Mouse (Mus musculus): ENCODE results near the gene Krt77. TPM values are rescaled to one million over a fixed set of nuclear protein-coding genes. Genes with fewer than 3 reads are reported as not detected.

The Krt77 gene
- total RNA-seq (2021) = not detected
- long read RNA-seq, experiment 1 = 0 reads
- long read RNA-seq, experiment 2 = 0 reads

DNA sequence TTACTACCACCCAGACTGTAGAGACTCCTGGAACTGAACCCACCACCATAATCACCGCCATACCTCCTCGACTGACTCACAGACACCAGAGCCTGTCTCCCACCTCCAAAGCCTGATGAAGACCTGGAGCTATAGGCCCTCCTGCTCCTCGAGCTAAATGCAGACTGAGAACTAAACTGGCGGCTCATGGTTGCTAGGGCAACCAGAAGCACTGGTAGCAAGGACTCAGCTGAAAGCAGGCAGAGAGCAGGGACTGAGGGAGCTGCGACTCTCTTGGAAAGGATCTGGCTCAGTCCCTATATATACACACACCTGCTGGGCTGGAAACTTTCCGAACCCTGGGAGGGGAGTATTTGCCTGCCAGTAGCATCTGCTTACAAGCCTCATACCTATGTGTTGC lies at the start of gene Krt77:
Gene Krt77 (minus strand): TSS at position 275 of the 400 bp plus-strand sequence.
- no peak for DNase-seq (ENCODE audit: low spot score in 2 of 2)

DNA sequence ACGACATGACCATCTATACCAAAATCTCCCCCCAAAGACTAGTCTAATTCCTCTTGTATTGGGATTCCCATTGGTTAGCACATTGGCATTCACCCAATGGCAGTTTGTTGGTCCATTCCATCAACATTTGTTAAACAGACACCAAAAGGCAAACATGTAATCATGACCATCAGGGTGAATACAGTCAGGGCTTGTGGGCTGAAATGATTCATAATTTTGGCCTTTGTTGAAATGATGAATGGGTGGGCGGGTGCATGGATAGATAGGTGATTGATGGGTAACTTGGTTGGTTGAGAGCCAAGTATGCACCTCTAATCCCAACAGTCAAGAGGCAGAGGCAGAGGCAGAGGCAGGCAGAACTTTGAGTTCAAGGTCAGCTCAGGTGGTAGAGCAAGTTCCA lies 46.6 kb upstream of the Krt77 start:
- DNase-seq (ENCODE audit: low spot score in 2 of 2) = no peak

DNA sequence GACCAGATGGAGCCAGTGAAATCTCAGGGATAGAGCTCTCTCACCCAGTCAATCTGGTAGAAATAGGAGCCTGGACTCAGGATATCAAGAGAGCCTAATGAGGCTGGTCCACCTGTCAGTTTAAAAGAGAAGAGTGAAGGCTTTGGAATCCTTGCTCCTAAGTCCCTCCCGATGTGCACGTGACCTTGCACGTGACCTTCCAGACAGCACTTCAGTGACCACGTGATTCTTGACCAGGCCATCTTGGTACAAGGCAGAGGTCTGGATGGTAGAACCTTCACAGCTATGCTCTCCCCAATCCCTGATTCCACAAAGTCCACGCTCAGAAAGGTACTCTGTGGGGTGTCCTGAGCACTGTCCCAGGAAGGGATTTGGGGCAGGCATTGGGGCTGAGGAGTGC lies 35.3 kb upstream of the Krt77 start:
- no peak for DNase-seq (ENCODE audit: low spot score in 2 of 2)

DNA sequence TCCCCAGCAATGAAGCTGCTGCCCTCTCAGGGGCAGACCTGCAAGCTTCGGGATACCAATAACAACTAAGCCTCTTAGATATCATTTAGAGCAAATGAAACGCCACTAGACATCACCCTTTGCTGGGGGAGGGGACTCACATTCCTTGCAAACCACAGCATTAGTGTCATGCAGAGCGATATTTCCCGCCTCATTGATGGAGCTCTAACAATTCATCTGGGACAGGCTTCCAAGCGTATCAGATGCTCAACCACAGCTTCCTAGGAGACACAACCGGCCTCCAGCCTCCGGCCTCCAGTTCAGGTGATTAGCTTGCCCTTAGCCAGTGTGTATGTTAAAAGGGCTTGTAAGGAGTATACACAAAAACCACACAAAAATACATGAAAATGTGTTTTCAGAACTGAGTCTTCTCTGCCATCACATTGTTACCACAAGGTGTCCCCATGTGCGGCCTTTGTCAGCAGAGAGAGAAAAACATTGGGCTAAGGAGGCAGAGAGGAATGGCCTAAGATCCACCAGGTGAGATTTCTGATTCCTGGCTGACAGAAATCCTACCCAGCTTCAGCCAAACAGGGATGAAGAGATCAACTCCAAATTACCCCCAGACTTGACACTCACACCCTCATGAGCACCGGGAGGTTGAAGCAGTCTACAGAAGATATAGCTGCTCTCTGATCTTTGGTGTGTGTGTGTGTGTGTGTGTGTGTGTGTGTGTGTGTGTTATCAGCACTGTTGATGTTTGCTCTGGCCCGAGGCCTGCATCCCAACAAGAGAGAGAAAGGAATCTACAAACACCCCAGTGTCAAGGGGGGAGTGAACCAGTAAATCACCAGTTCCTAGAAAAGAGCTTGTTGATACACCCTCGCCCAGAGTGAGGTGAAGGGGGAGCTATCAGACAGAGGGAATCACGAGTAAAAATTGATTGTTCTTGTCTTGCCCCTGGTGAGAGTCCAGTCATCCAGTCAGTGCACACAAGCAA lies 33.0 kb upstream of the Krt77 start:
- no peak for DNase-seq (ENCODE audit: low spot score in 2 of 2)

GRCm38 (mm10) chr15:101895216-101895615 lies 25.7 kb upstream of the Krt77 start:
- no peak for DNase-seq (ENCODE audit: low spot score in 2 of 2)

GRCm38 (mm10) chr15:101892820-101893219 lies 23.3 kb upstream of the Krt77 start, which contains the start of gene Krt76:
Gene Krt76, minus strand, starts transcription at chr15:101892920.
- DNase-seq (ENCODE audit: low spot score in 2 of 2) = no peak

GRCm38 (mm10) chr15:101879776-101880175 lies 10.3 kb upstream of the Krt77 start:
- DNase-seq (ENCODE audit: low spot score in 2 of 2) = no peak

DNA sequence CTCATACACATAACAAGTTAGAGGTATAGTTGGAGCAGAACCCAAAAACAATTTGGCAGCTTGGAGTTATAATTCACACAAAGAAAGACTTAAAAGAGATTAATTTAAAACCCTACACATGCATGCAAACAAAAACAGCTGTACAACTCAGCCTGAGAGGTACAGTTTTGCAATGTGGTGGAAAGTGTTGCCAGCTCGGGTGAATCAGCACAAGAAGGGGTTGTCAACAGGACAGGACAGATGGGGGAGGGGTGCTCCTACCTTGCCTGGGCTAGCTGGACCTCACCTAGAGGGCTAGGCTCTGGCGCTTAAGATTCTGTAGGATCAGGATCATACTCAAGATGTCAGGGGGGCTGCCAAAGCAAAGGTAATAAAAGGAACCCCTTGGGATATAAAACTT lies 8.5 kb upstream of the Krt77 start:
- DNase-seq (ENCODE audit: low spot score in 2 of 2) = no peak

- DNase-seq (ENCODE audit: low spot score in 2 of 2) = no peak
These were observed 4.9 kb upstream of the Krt77 start for GRCm38 (mm10) chr15:101874383-101874782.

- DNase-seq (ENCODE audit: low spot score in 2 of 2) = no peak
These were observed 3.7 kb upstream of the Krt77 start for GRCm38 (mm10) chr15:101873231-101873630.

DNA sequence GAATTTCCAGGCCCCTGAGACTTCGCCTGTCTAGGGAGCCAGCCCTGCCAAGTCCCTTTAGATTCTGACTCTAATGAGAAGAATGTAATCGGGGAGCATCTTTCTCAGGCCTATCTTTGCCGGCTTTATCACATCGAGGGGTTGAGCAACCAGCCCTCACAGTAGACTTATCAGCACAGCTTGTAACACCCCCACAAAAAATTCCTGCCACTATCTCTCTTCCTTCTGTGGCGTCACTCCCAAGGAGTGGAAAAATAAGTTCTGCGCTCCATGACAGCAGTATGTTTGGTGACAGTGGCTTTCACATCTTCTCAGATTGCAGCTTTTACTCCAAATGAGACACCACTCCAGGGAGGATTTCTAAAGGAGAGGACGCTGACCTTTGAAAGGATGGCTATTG lies 2.8 kb downstream of the Krt77 start:
- no peak for DNase-seq (ENCODE audit: low spot score in 2 of 2)

- no peak for DNase-seq (ENCODE audit: low spot score in 2 of 2)
These were observed 8.9 kb downstream of the Krt77 start for GRCm38 (mm10) chr15:101860421-101861130.

DNA sequence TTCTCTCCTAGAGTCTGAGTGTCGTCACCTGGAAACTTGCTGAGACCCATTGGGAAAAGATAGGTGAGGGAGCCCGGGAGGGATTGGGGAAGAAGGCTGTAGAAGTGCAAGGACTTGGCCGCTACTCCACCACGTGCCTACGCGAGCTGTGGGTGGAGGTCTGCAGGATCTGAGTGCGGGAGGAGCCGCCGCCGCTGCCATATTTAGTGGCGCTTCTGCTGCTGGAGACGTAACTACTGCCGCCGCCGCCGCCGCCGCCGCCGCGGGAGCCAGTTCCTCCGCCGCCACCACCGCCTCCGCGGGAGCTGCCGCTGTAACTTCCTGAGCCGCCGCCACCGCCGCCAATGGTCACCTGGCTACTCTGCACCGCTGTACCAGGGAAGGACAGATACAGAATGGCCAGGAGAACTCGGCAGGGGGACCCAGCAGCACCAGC lies 9.8 kb downstream of the Krt77 start:
- DNase-seq (ENCODE audit: low spot score in 2 of 2) = no peak

DNA sequence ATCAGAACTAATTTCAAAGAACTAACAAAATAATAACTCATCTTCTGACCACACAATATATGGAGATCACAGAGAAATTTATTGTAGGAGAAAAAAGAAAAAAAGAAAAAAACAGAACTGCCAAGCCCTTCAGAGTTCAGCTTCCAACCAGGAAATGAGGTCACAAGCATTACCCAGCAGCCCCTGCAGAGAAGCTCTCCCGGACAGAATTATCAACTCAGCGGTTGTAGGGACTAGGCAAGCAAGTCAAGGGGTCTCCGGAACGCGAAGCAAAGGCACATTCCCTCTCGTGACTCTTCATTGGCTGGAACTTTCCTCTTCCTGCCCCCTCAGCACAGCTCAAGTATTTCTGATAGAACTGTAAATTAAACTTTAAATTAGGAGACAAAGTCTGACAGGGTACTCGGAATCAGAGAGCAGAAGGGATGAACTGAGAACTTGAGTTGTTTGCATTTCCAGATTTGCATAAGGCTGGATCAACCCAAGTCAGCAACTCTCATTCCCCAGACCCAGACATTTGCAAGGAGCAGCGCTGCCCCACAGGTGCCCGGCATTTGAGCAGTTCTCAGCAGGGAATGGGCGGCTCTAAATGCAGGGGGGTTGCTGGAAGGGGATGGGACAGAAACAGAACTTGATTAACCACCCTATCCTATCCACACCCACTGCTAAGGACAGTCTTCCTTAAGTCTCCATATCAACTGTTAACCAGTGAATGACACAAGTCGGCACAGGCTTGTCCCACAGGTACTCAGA lies 10.7 kb downstream of the Krt77 start:
- no peak for DNase-seq (ENCODE audit: low spot score in 2 of 2)

GRCm38 (mm10) chr15:101856696-101857095 lies 12.8 kb downstream of the Krt77 start:
- DNase-seq (ENCODE audit: low spot score in 2 of 2) = no peak

DNA sequence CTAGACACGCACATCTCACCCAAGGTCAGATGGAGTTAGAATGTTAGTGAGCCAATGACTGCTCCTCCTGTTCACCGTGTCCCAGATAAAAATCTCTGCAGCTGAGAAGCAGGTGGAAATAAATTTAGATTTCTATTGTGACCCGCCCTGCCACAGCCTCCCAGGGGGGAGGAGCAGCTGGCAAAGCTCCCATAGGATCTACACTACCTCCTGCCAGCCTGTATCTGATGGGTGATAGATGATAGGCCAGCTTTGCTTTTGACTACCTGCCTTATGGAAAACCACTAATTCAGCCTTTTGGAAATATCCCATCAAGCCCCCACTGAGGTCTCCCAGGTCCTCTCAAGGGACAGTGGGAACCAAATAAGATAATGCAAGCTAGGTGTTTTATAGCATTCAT lies 13.8 kb downstream of the Krt77 start:
- no peak for DNase-seq (ENCODE audit: low spot score in 2 of 2)

GRCm38 (mm10) chr15:101854294-101854693 lies 15.2 kb downstream of the Krt77 start:
- no peak for DNase-seq (ENCODE audit: low spot score in 2 of 2)

DNA sequence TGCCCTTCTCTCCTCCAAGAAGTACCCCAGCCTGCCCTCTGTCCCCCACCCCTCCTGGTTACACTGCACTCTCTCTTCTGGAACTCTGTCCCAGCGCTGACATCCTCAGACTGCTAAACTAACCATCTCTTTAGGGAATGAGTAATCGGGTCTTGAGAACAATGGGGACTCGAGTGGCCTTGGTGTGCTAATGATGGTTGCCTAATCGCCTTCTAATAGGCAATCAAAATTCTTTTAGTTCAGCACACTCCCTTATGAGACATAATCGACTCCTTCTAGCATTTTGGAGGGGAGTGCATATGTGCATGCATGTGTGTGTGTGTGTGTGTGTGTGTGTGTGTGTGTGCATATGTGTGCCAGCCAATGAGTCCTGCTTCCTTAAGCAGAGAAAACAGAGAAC lies 16.9 kb downstream of the Krt77 start:
- no peak for DNase-seq (ENCODE audit: low spot score in 2 of 2)

DNA sequence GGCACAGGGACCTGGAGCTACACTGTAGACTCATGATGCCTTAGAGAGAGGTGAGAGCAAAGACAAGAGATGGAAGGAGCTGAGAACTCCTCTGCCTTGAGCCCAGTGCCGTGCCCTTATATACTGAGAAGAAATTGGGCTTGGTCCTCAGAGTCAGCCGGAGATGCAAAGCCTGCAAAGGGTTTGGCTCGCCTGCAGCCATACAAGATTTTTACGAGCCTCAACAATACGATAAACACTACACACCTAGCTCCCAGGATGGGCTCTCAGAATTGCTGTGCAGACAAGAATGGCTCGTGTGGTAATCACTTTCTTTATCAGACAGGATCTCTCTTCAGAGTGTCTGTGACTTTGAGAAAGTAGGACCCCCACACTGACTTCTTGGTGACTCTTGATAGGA lies 18.8 kb downstream of the Krt77 start, which contains the start of gene Krt1:
Gene Krt1 (minus strand): TSS at position 101 of the 400 bp plus-strand sequence.
- no peak for DNase-seq (ENCODE audit: low spot score in 2 of 2)

DNA sequence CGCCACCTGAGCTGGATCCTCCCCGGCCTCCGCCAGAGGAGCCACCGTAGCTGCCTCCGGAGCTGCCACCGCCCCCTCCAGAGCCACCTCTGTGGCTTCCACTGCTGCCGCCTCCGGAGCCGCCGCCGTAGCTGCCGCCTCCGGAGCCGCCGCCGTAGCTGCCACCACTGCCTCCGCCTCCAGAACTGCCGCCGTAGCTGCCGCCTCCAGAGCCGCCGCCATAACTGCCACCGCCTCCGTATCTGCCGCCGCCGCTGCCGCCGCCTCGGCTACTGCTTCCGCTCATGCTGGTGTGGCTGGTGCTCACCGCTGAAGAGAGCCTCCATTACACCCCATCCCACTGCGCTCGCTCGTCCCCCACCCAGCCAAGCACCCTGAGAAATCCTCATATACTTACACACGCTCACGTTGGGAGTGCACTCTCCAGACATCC lies 23.5 kb downstream of the Krt77 start:
- DNase-seq (ENCODE audit: low spot score in 2 of 2) = no peak

- DNase-seq (ENCODE audit: low spot score in 2 of 2) = no peak
These were observed 26.3 kb downstream of the Krt77 start for GRCm38 (mm10) chr15:101843192-101843591.

Data from adrenal gland, postnatal 4 days (tissue).